Mouse (Mus musculus) heart, postnatal 0 days (tissue): ENCODE results near the gene Pxdc1.

ENCODE experiments used
- CTCF ChIP-seq: IDR thresholded peaks from 2 replicates; pipeline ENCODE4 v1.5.1; 2016; ENCODE audit warnings: antibody characterized with exemption, control low read depth, low read depth
- EP300 ChIP-seq: IDR thresholded peaks from 2 replicates; pipeline ENCODE4 v1.6.1; 2016; ENCODE audit warnings: antibody characterized with exemption, low read depth

- no peak for TF ChIP-seq CTCF
- no peak for TF ChIP-seq EP300
These were observed 37.8 kb upstream of the Pxdc1 start for GRCm38 (mm10) chr13:34691049-34691448.
